Mouse (Mus musculus): Measurements from ENCODE around the gene Gfra1. TPM values are rescaled to one million over a fixed set of nuclear protein-coding genes. Genes with fewer than 3 reads are reported as not detected.
A peak's percentile ranks its signal among the peaks of the same experiment; 100 is the strongest.

The Gfra1 gene
- total RNA-seq, 4 experiments from 2014 or later = 4.8 to 5.4 (median 5.2) TPM

GRCm38 (mm10) chr19:58393121-58393520 is 62.6 kb downstream of the Gfra1 start:
- DNase-seq (ENCODE audit: low spot score) = no peak

GRCm38 (mm10) chr19:58391796-58392195 is 63.9 kb downstream of the Gfra1 start:
- DNase-seq (ENCODE audit: low spot score) = no peak

GRCm38 (mm10) chr19:58389466-58389865 is 66.2 kb downstream of the Gfra1 start:
- DNase-seq (ENCODE audit: low spot score) = no peak

- DNase-seq (ENCODE audit: low spot score) = no peak
These were observed 66.8 kb downstream of the Gfra1 start for GRCm38 (mm10) chr19:58388851-58389447.

- DNase-seq (ENCODE audit: low spot score) = peak; percentile 15
These were observed 72.4 kb downstream of the Gfra1 start for GRCm38 (mm10) chr19:58383273-58383672.

- DNase-seq (ENCODE audit: low spot score) = no peak
These were observed 73.2 kb downstream of the Gfra1 start for GRCm38 (mm10) chr19:58382535-58382934.

- no peak for DNase-seq (ENCODE audit: low spot score)
These were observed 77.7 kb downstream of the Gfra1 start for GRCm38 (mm10) chr19:58377969-58378368.

- no peak for DNase-seq (ENCODE audit: low spot score)
These were observed 79.0 kb downstream of the Gfra1 start for GRCm38 (mm10) chr19:58376675-58377102.

- no peak for DNase-seq (ENCODE audit: low spot score)
These were observed 81.1 kb downstream of the Gfra1 start for GRCm38 (mm10) chr19:58374648-58375047.

GRCm38 (mm10) chr19:58374155-58374554 is 81.6 kb downstream of the Gfra1 start:
- DNase-seq (ENCODE audit: low spot score) = no peak

GRCm38 (mm10) chr19:58368513-58368912 is 87.2 kb downstream of the Gfra1 start:
- no peak for DNase-seq (ENCODE audit: low spot score)

GRCm38 (mm10) chr19:58364688-58365087 is 91.0 kb downstream of the Gfra1 start:
- DNase-seq (ENCODE audit: low spot score) = no peak

GRCm38 (mm10) chr19:58360982-58361381 is 94.7 kb downstream of the Gfra1 start:
- DNase-seq (ENCODE audit: low spot score) = no peak

- DNase-seq (ENCODE audit: low spot score) = no peak
These were observed 97.6 kb downstream of the Gfra1 start for GRCm38 (mm10) chr19:58358063-58358462.

GRCm38 (mm10) chr19:58353953-58354352 is 101.8 kb downstream of the Gfra1 start:
- no peak for DNase-seq (ENCODE audit: low spot score)

- no peak for DNase-seq (ENCODE audit: low spot score)
These were observed 102.3 kb downstream of the Gfra1 start for GRCm38 (mm10) chr19:58353260-58353870.

GRCm38 (mm10) chr19:58349890-58350408 is 105.8 kb downstream of the Gfra1 start:
- no peak for DNase-seq (ENCODE audit: low spot score)

- no peak for DNase-seq (ENCODE audit: low spot score)
These were observed 110.6 kb downstream of the Gfra1 start for GRCm38 (mm10) chr19:58345137-58345536.

GRCm38 (mm10) chr19:58341351-58341750 is 114.4 kb downstream of the Gfra1 start:
- DNase-seq (ENCODE audit: low spot score) = no peak

GRCm38 (mm10) chr19:58340221-58340620 is 115.5 kb downstream of the Gfra1 start:
- DNase-seq (ENCODE audit: low spot score) = no peak

- DNase-seq (ENCODE audit: low spot score) = no peak
These were observed 118.9 kb downstream of the Gfra1 start for GRCm38 (mm10) chr19:58336802-58337201.

GRCm38 (mm10) chr19:58335585-58336530 is 119.9 kb downstream of the Gfra1 start:
- no peak for DNase-seq (ENCODE audit: low spot score)

Measured in heart, adult 8-10 months (tissue).